Mouse (Mus musculus) layer of hippocampus, adult 9-10 months (tissue): ENCODE measurements at regions not wholly inside any gene's neighbourhood (a gene's known extent, or its start where the extent isn't known, plus 50 kb on each side); places are given as distances from the start of the nearest gene placed in this dataset.
A peak's percentile ranks its signal among the peaks of the same experiment; 100 is the strongest.

Source experiments
- DNase-seq: peaks from one replicate; pipeline ENCODE4 v3.0.0; 2022; ENCODE audit warnings: low spot score

GRCm38 (mm10) chr13:119267608-119268300 lies 160.6 kb upstream of the Paip1 start:
- DNase-seq = no peak

GRCm38 (mm10) chr13:119268301-119268675 lies 160.1 kb upstream of the Paip1 start:
- no peak for DNase-seq

- no peak for DNase-seq
These were observed 152.9 kb upstream of the Paip1 start for GRCm38 (mm10) chr13:119275500-119275899.

- no peak for DNase-seq
These were observed 151.0 kb upstream of the Paip1 start for GRCm38 (mm10) chr13:119277308-119277948.

- no peak for DNase-seq
These were observed 149.0 kb upstream of the Paip1 start for GRCm38 (mm10) chr13:119279449-119279848.

- DNase-seq = no peak
These were observed 147.8 kb upstream of the Paip1 start for GRCm38 (mm10) chr13:119280622-119281021.

GRCm38 (mm10) chr13:119283448-119283847 lies 145.0 kb upstream of the Paip1 start:
- DNase-seq = peak; percentile 18

GRCm38 (mm10) chr13:119309238-119309637 lies 119.2 kb upstream of the Paip1 start:
- no peak for DNase-seq

GRCm38 (mm10) chr13:119310013-119310412 lies 118.4 kb upstream of the Paip1 start:
- no peak for DNase-seq

GRCm38 (mm10) chr13:119314356-119314755 lies 114.0 kb upstream of the Paip1 start:
- no peak for DNase-seq

GRCm38 (mm10) chr13:119318358-119318757 lies 110.0 kb upstream of the Paip1 start:
- no peak for DNase-seq

GRCm38 (mm10) chr13:119325510-119325909 lies 102.9 kb upstream of the Paip1 start:
- no peak for DNase-seq

GRCm38 (mm10) chr13:119326877-119327625 lies 101.3 kb upstream of the Paip1 start:
- DNase-seq = no peak

GRCm38 (mm10) chr13:119328731-119329130 lies 99.7 kb upstream of the Paip1 start:
- no peak for DNase-seq

- no peak for DNase-seq
These were observed 96.6 kb upstream of the Paip1 start for GRCm38 (mm10) chr13:119331815-119332214.

GRCm38 (mm10) chr13:119333915-119334314 lies 94.5 kb upstream of the Paip1 start:
- no peak for DNase-seq

- no peak for DNase-seq
These were observed 90.5 kb upstream of the Paip1 start for GRCm38 (mm10) chr13:119337861-119338260.

GRCm38 (mm10) chr13:119339016-119339415 lies 89.4 kb upstream of the Paip1 start:
- no peak for DNase-seq

GRCm38 (mm10) chr13:119339762-119340161 lies 88.6 kb upstream of the Paip1 start:
- no peak for DNase-seq

GRCm38 (mm10) chr13:119341833-119342232 lies 86.6 kb upstream of the Paip1 start:
- DNase-seq = no peak

- no peak for DNase-seq
These were observed 85.6 kb upstream of the Paip1 start for GRCm38 (mm10) chr13:119342761-119343160.

GRCm38 (mm10) chr13:119347988-119348387 lies 80.4 kb upstream of the Paip1 start:
- DNase-seq = no peak

GRCm38 (mm10) chr13:119351346-119351745 lies 77.1 kb upstream of the Paip1 start:
- peak; percentile 12 for DNase-seq
